Mouse (Mus musculus) adrenal gland, postnatal 10 days (tissue): ENCODE measurements around the gene Dclk1. TPM values are rescaled to one million over a fixed set of nuclear protein-coding genes. Genes with fewer than 3 reads are reported as not detected.

Experiments used
- DNase-seq: peaks from one replicate; pipeline ENCODE4 v3.0.0; 2021; ENCODE audit warnings: mixed read lengths
- total RNA-seq, 2 experiments: library from RNA; stranded (reverse); gene quantifications; 2 replicates each; pipeline ENCODE4 v1.2.3; 2021

The Dclk1 gene
- total RNA-seq, 2 experiments from 2014 or later: 13.5 to 18.0 TPM

GRCm38 (mm10) chr3:55515966-55516365, 273.8 kb downstream of the Dclk1 start:
- DNase-seq: no peak

- no peak for DNase-seq
These were observed 275.4 kb downstream of the Dclk1 start for GRCm38 (mm10) chr3:55517454-55518014.

GRCm38 (mm10) chr3:55520240-55521180, 278.3 kb downstream of the Dclk1 start:
- DNase-seq: peak; percentile 80

GRCm38 (mm10) chr3:55521776-55522175, 279.6 kb downstream of the Dclk1 start:
- DNase-seq: no peak

- no peak for DNase-seq
These were observed 281.1 kb downstream of the Dclk1 start for GRCm38 (mm10) chr3:55523224-55523623.

GRCm38 (mm10) chr3:55523735-55524477, 281.7 kb downstream of the Dclk1 start:
- no peak for DNase-seq

GRCm38 (mm10) chr3:55524491-55525195, 282.5 kb downstream of the Dclk1 start:
- no peak for DNase-seq

- DNase-seq: no peak
These were observed 284.3 kb downstream of the Dclk1 start for GRCm38 (mm10) chr3:55526470-55526869.

GRCm38 (mm10) chr3:55527566-55527965, 285.4 kb downstream of the Dclk1 start:
- DNase-seq: no peak

GRCm38 (mm10) chr3:55528012-55528411, 285.8 kb downstream of the Dclk1 start:
- no peak for DNase-seq

- no peak for DNase-seq
These were observed 287.2 kb downstream of the Dclk1 start for GRCm38 (mm10) chr3:55529414-55529813.

GRCm38 (mm10) chr3:55531204-55532044, 289.3 kb downstream of the Dclk1 start:
- DNase-seq: no peak

- DNase-seq: no peak
These were observed 290.2 kb downstream of the Dclk1 start for GRCm38 (mm10) chr3:55532175-55532973.

- no peak for DNase-seq
These were observed 293.5 kb downstream of the Dclk1 start for GRCm38 (mm10) chr3:55535591-55536200.

GRCm38 (mm10) chr3:55536901-55537300, 294.7 kb downstream of the Dclk1 start:
- no peak for DNase-seq

GRCm38 (mm10) chr3:55537714-55538113, 295.6 kb downstream of the Dclk1 start:
- DNase-seq: no peak

- DNase-seq: no peak
These were observed 297.2 kb downstream of the Dclk1 start for GRCm38 (mm10) chr3:55539400-55539799.

- DNase-seq: no peak
These were observed 297.7 kb downstream of the Dclk1 start for GRCm38 (mm10) chr3:55539811-55540293.

- no peak for DNase-seq
These were observed 298.4 kb downstream of the Dclk1 start for GRCm38 (mm10) chr3:55540406-55541140.
